Mouse (Mus musculus) lung, postnatal 0 days (tissue): ENCODE results near the gene Trabd.

Experiments used
- CTCF ChIP-seq: IDR thresholded peaks from 2 replicates; pipeline ENCODE4 v1.5.1; 2016; ENCODE audit warnings: antibody characterized with exemption, mild to moderate bottlenecking
- EP300 ChIP-seq: IDR thresholded peaks from 2 replicates; pipeline ENCODE4 v1.6.1; 2016; ENCODE audit warnings: antibody characterized with exemption, mild to moderate bottlenecking, control low read depth

DNA sequence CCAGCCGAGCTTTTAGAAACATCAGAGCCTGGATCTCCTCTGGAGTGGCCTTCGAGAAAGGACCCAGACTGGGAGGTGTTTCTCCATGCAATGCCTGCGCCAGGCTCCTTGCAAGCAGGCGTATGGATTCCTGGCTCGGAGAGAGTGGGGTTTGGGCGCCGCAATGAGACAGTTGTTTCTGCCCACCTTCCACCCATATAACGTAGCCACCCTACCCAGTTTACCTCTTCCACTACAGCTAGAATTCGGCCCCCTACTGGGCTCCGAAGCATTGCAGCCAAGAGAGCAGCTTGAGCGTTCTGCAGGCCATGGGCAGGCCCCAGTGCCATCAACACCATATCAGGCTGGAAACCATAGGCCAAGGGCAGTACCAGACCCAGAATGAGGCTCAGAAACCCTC lies 48.7 kb downstream of the Trabd start:
- TF ChIP-seq CTCF: peak; percentile 50
- no peak for TF ChIP-seq EP300
